Mouse (Mus musculus): ENCODE measurements around the gene Txlnb. TPM values are rescaled to one million over a fixed set of nuclear protein-coding genes. Genes with fewer than 3 reads are reported as not detected.

Txlnb gene
- polyA plus RNA-seq, 1 experiment from 2014 or later: 2.2 TPM

DNA sequence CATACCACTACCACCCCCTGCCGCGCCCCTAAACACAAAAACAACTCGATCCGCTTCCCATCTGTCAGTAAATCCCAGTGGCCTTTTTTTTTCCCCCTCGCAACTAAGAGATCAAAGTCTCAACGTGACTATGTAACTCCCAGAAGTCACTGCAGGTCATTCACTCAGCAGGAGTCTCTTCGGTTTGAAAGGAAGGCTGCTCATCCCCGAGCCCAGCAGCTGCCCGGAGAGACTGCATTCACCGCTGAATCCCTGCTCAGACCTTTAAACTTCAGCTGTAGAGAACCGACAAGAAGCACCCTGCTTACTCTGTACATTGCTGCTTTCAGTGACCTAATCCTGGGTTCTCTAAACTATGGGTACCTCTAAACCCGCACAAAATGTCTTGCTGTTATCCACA lies 31.4 kb downstream of the Txlnb start:
- Histone ChIP-seq H3K4me3 (replicated peaks) (peak overlapping the region; percentile 6), H3K4me2 (peak overlapping the region; percentile 50), H3K9ac (replicated peaks) (no peak overlapping the region), H3K36me3 (no peaks in the 10 kb centered on the region), H3K9me3 (no peaks in the 10 kb centered on the region), H3K4me1 (replicated peaks) (peaks cover 7% of the 10 kb centered on the region), H3K27me3 (no peaks in the 10 kb centered on the region), H3K27ac (no peak overlapping the region)
- ATAC-seq (ENCODE audit: insufficient number of reproducible peaks, insufficient read depth, low FRiP score, low TSS enrichment, low read depth): no peak
- WGBS: 1% methylated on average over 12 of the region's 12 CpGs

DNA sequence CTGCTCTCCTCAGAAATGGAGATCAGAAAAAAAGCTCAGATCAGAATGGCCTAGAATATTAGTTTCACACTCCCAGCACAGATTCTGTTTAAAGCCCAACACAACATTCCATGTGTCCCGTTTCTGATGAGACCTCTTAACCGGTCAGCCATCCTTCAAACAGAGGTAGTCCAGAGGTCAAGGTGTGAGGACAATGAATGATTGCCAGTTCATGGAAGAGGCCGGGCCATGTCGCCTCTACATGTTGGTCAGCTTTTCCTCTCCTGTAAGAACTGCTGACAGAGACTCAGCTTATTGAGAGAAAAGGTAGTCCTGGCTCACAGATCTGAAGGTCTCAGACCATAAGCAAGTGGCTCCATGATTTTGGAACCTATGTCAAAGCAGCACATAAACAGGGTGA lies 33.2 kb downstream of the Txlnb start:
- WGBS: 68% methylated on average over 4 of the region's 4 CpGs
- no peaks in the 10 kb centered on the region for H3K27me3 ChIP-seq
- no peak overlapping the region for H3K27ac ChIP-seq

GRCm38 (mm10) chr10:17831041-17831440 lies 35.0 kb downstream of the Txlnb start:
- no peaks in the 10 kb centered on the region for H3K27me3 ChIP-seq
- H3K36me3 ChIP-seq: no peaks in the 10 kb centered on the region
- 55% methylated on average over 3 of the region's 3 CpGs for WGBS
- no peak overlapping the region for H3K9ac ChIP-seq (replicated peaks)
- H3K9me3 ChIP-seq: no peaks in the 10 kb centered on the region
- peaks cover 7% of the 10 kb centered on the region for H3K4me1 ChIP-seq (replicated peaks)
- no peak overlapping the region for H3K4me3 ChIP-seq (replicated peaks)
- H3K4me2 ChIP-seq: no peak overlapping the region
- ATAC-seq (ENCODE audit: insufficient number of reproducible peaks, insufficient read depth, low FRiP score, low TSS enrichment, low read depth): no peak
- H3K27ac ChIP-seq: no peak overlapping the region

More for the DNA sequence above, 33.2 kb downstream of the Txlnb start:
- H3K4me3 ChIP-seq (replicated peaks): no peak overlapping the region
- ATAC-seq (ENCODE audit: insufficient number of reproducible peaks, insufficient read depth, low FRiP score, low TSS enrichment, low read depth): no peak
- no peak overlapping the region for H3K9ac ChIP-seq (replicated peaks)
- no peaks in the 10 kb centered on the region for H3K9me3 ChIP-seq
- H3K4me1 ChIP-seq (replicated peaks): peaks cover 7% of the 10 kb centered on the region
- no peak overlapping the region for H3K4me2 ChIP-seq
- H3K36me3 ChIP-seq: no peaks in the 10 kb centered on the region

GRCm38 (mm10) chr10:17835031-17835430 lies 39.0 kb downstream of the Txlnb start:
- H3K36me3 ChIP-seq: no peaks in the 10 kb centered on the region
- no peaks in the 10 kb centered on the region for H3K9me3 ChIP-seq
- H3K27ac ChIP-seq: no peak overlapping the region
- no peak overlapping the region for H3K4me2 ChIP-seq
- no peaks in the 10 kb centered on the region for H3K4me1 ChIP-seq (replicated peaks)
- no peak overlapping the region for H3K9ac ChIP-seq (replicated peaks)
- H3K4me3 ChIP-seq (replicated peaks): no peak overlapping the region
- no peaks in the 10 kb centered on the region for H3K27me3 ChIP-seq
- WGBS: 89% methylated on average over 6 of the region's 6 CpGs
- ATAC-seq (ENCODE audit: insufficient number of reproducible peaks, insufficient read depth, low FRiP score, low TSS enrichment, low read depth): no peak

DNA sequence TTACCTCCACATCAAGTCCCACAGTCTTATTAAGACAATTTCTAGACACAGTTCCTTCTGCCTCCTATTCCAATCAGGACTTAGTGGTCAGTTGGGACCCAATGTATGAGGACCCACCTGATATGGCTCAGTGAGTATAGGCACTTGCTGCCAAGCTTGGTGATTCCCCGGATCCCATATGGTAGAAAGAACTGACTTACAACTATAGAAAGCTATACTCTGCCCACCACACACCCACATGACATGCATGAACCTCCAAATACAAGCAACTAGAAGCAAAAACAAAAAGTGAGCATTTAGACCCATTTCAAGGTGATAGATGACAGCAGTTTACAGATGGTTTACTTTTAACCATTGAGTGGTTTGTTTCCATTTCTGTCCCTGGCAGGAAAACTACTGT lies 40.2 kb downstream of the Txlnb start:
- 85% methylated on average over 1 of the region's 1 CpGs for WGBS
- H3K27me3 ChIP-seq: no peaks in the 10 kb centered on the region
- no peaks in the 10 kb centered on the region for H3K9me3 ChIP-seq
- no peak overlapping the region for H3K4me2 ChIP-seq
- no peak overlapping the region for H3K9ac ChIP-seq (replicated peaks)
- H3K4me3 ChIP-seq (replicated peaks): no peak overlapping the region
- H3K36me3 ChIP-seq: no peaks in the 10 kb centered on the region
- no peak overlapping the region for H3K27ac ChIP-seq
- no peaks in the 10 kb centered on the region for H3K4me1 ChIP-seq (replicated peaks)
- ATAC-seq (ENCODE audit: insufficient number of reproducible peaks, insufficient read depth, low FRiP score, low TSS enrichment, low read depth): no peak

DNA sequence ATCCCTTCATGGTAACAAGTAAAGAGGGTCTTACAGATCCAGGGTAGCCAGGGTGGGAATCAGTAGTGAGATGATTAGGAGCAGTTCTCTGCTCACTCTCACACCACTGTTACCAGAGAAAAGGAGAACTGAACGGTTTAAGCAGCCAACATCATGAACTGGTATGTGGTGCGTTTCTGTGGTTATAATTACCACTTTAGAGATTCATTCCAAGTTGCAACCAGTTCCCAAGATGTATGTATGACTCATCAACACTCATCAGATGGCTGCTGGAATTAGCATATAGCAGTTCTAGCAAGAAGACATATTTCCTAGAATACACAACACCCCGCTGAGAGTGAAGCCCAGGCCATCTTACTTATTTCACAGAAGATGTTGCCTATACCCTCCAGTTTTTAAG lies 46.0 kb downstream of the Txlnb start:
- H3K4me3 ChIP-seq (replicated peaks): no peak overlapping the region
- H3K27me3 ChIP-seq: no peaks in the 10 kb centered on the region
- no peak overlapping the region for H3K4me2 ChIP-seq
- no peaks in the 10 kb centered on the region for H3K36me3 ChIP-seq
- ATAC-seq (ENCODE audit: insufficient number of reproducible peaks, insufficient read depth, low FRiP score, low TSS enrichment, low read depth): no peak
- WGBS: 93% methylated on average over 3 of the region's 3 CpGs
- no peak overlapping the region for H3K9ac ChIP-seq (replicated peaks)
- H3K9me3 ChIP-seq: 0 out of 2 replicates have a peak, but pooled peaks cover under 1% of the 10 kb centered on the region
- H3K27ac ChIP-seq: no peak overlapping the region
- H3K4me1 ChIP-seq (replicated peaks): no peaks in the 10 kb centered on the region

GRCm38 (mm10) chr10:17844781-17845537 lies 48.9 kb downstream of the Txlnb start:
- no peak overlapping the region for H3K9ac ChIP-seq (replicated peaks)
- no peaks in the 10 kb centered on the region for H3K36me3 ChIP-seq
- H3K27ac ChIP-seq: no peak overlapping the region
- H3K4me3 ChIP-seq (replicated peaks): no peak overlapping the region
- no peaks in the 10 kb centered on the region for H3K27me3 ChIP-seq
- no peak overlapping the region for H3K4me2 ChIP-seq
- 0 out of 2 replicates have a peak, but pooled peaks cover 3% of the 10 kb centered on the region for H3K9me3 ChIP-seq
- no peak for ATAC-seq (ENCODE audit: insufficient number of reproducible peaks, insufficient read depth, low FRiP score, low TSS enrichment, low read depth)
- 73% methylated on average over 4 of the region's 4 CpGs for WGBS
- H3K4me1 ChIP-seq (replicated peaks): no peaks in the 10 kb centered on the region

DNA sequence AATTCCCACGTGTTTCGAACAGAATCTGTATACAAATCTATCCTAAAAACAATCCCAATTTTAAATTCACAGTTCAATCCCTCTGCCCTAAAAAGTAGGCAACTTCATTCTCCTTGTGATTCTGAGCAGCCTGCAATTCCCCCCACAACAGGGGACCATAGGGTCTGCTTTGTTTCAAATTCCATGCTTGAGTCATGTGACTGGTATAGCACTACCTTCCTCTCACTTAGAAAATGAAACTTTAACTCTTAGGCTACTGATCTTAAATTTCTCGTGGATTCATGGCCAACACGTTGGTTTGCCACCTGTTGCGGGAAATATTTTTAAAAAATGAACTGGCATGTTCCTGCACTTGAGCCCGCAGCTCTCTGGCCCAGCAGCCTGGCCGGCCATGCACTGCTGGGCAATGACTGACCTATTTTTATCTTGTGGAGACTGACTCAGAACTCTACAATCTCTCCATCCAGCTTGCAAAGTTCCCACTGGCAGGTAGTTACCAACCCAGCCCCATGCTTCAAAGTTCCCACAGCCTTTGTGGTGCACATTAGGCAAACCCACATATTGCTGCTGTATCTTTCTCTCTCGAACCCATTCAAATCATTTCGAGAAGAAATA lies 61.7 kb downstream of the Txlnb start:
- H3K36me3 ChIP-seq: no peaks in the 10 kb centered on the region
- H3K27ac ChIP-seq: no peak overlapping the region
- H3K4me3 ChIP-seq (replicated peaks): no peak overlapping the region
- no peaks in the 10 kb centered on the region for H3K9me3 ChIP-seq
- H3K9ac ChIP-seq (replicated peaks): no peak overlapping the region
- no peaks in the 10 kb centered on the region for H3K4me1 ChIP-seq (replicated peaks)
- WGBS: 86% methylated on average over 9 of the region's 9 CpGs
- no peaks in the 10 kb centered on the region for H3K27me3 ChIP-seq
- no peak for ATAC-seq (ENCODE audit: insufficient number of reproducible peaks, insufficient read depth, low FRiP score, low TSS enrichment, low read depth)
- no peak overlapping the region for H3K4me2 ChIP-seq

- no peaks in the 10 kb centered on the region for H3K36me3 ChIP-seq
- ATAC-seq (ENCODE audit: insufficient number of reproducible peaks, insufficient read depth, low FRiP score, low TSS enrichment, low read depth): no peak
- 83% methylated on average over 6 of the region's 6 CpGs for WGBS
Observed at GRCm38 (mm10) chr10:17860701-17861480, 64.9 kb downstream of the Txlnb start.

GRCm38 (mm10) chr10:17869822-17870662 lies 74.0 kb downstream of the Txlnb start:
- WGBS: 36% methylated on average over 5 of the region's 5 CpGs
- no peak overlapping the region for H3K27ac ChIP-seq
- H3K9me3 ChIP-seq: no peaks in the 10 kb centered on the region
- no peaks in the 10 kb centered on the region for H3K36me3 ChIP-seq
- H3K4me2 ChIP-seq: no peak overlapping the region
- peak; percentile 76; the same call in 1 of the 2 replicates for ATAC-seq (ENCODE audit: insufficient number of reproducible peaks, insufficient read depth, low FRiP score, low TSS enrichment, low read depth)
- H3K9ac ChIP-seq (replicated peaks): no peak overlapping the region
- H3K4me1 ChIP-seq (replicated peaks): 0 out of 2 replicates have a peak, but pooled peaks cover 8% of the 10 kb centered on the region
- H3K4me3 ChIP-seq (replicated peaks): no peak overlapping the region
- H3K27me3 ChIP-seq: no peaks in the 10 kb centered on the region

More at GRCm38 (mm10) chr10:17860701-17861480, 64.9 kb downstream of the Txlnb start:
- Histone ChIP-seq H3K9me3 (no peaks in the 10 kb centered on the region), H3K4me2 (no peak overlapping the region), H3K4me3 (replicated peaks) (no peak overlapping the region), H3K27me3 (no peaks in the 10 kb centered on the region), H3K27ac (no peak overlapping the region), H3K9ac (replicated peaks) (no peak overlapping the region), H3K4me1 (replicated peaks) (no peaks in the 10 kb centered on the region)
